Mouse (Mus musculus) thymus, postnatal 4 days (tissue): ENCODE measurements around the gene Nomo1.

Experiments
- DNase-seq: peaks from one replicate; pipeline ENCODE4 v3.0.0; 2021

Gene Nomo1

GRCm38 (mm10) chr7:46103771-46104170 lies 70.3 kb downstream of the Nomo1 start:
- no peak for DNase-seq

- no peak for DNase-seq
Observed at GRCm38 (mm10) chr7:46104256-46104915, 70.9 kb downstream of the Nomo1 start.

GRCm38 (mm10) chr7:46105484-46105883 lies 72.0 kb downstream of the Nomo1 start:
- DNase-seq: no peak

GRCm38 (mm10) chr7:46110079-46110478 lies 76.6 kb downstream of the Nomo1 start:
- no peak for DNase-seq

GRCm38 (mm10) chr7:46111212-46111817 lies 77.8 kb downstream of the Nomo1 start:
- DNase-seq: no peak

- no peak for DNase-seq
Observed at GRCm38 (mm10) chr7:46111938-46112337, 78.4 kb downstream of the Nomo1 start.

GRCm38 (mm10) chr7:46113435-46113834 lies 79.9 kb downstream of the Nomo1 start:
- no peak for DNase-seq

- DNase-seq: no peak
Observed at GRCm38 (mm10) chr7:46116118-46116581, 82.7 kb downstream of the Nomo1 start.

- DNase-seq: no peak
Observed at GRCm38 (mm10) chr7:46117035-46117434, 83.5 kb downstream of the Nomo1 start.

GRCm38 (mm10) chr7:46122964-46123363 lies 89.5 kb downstream of the Nomo1 start:
- no peak for DNase-seq

- no peak for DNase-seq
Observed at GRCm38 (mm10) chr7:46124460-46124859, 91.0 kb downstream of the Nomo1 start.

GRCm38 (mm10) chr7:46125340-46125739 lies 91.8 kb downstream of the Nomo1 start:
- DNase-seq: no peak

- DNase-seq: no peak
Observed at GRCm38 (mm10) chr7:46128196-46128595, 94.7 kb downstream of the Nomo1 start.

- no peak for DNase-seq
Observed at GRCm38 (mm10) chr7:46129463-46130179, 96.1 kb downstream of the Nomo1 start.

GRCm38 (mm10) chr7:46130723-46131122 lies 97.2 kb downstream of the Nomo1 start:
- no peak for DNase-seq

GRCm38 (mm10) chr7:46131266-46131665 lies 97.8 kb downstream of the Nomo1 start:
- DNase-seq: no peak

GRCm38 (mm10) chr7:46131806-46132205 lies 98.3 kb downstream of the Nomo1 start:
- DNase-seq: no peak

- no peak for DNase-seq
Observed at GRCm38 (mm10) chr7:46132229-46132628, 98.7 kb downstream of the Nomo1 start.
